Mouse (Mus musculus) brain, embryonic 14.5 days (tissue): Measurements from ENCODE around the gene Ttc28. TPM values are rescaled to one million over a fixed set of nuclear protein-coding genes. Genes with fewer than 3 reads are reported as not detected.

Experiments used
- DNase-seq: peaks from one replicate; pipeline ENCODE4 v3.0.0-alpha.2; 2011; ENCODE audit warnings: low read depth
- CTCF ChIP-seq: fragments of 200-500 bp; IDR thresholded peaks from 2 replicates; pipeline ENCODE4 v1.5.1; 2012; ENCODE audit warnings: inconsistent platforms, mild to moderate bottlenecking, moderate library complexity, borderline replicate concordance; ENCODE audit not compliant: insufficient read depth, insufficient read length; ENCODE audit errors: extremely low read depth
- POLR2A ChIP-seq: fragments of 200-500 bp; IDR thresholded peaks from 2 replicates; pipeline ENCODE4 v1.6.1; 2012; ENCODE audit warnings: mild to moderate bottlenecking, inconsistent platforms, borderline replicate concordance; ENCODE audit not compliant: poor library complexity, insufficient read depth, insufficient read length, severe bottlenecking; ENCODE audit errors: extremely low read depth
- polyA plus RNA-seq: library from polyadenylated mRNA; depleted of rRNA; stranded (reverse); fragments of >200 nt; gene quantifications from 2 replicates; pipeline ENCODE4 v1.2.3, GENCODE M21; 2012

Ttc28 gene
- polyA plus RNA-seq, 1 experiment, result 39.8 TPM

DNA sequence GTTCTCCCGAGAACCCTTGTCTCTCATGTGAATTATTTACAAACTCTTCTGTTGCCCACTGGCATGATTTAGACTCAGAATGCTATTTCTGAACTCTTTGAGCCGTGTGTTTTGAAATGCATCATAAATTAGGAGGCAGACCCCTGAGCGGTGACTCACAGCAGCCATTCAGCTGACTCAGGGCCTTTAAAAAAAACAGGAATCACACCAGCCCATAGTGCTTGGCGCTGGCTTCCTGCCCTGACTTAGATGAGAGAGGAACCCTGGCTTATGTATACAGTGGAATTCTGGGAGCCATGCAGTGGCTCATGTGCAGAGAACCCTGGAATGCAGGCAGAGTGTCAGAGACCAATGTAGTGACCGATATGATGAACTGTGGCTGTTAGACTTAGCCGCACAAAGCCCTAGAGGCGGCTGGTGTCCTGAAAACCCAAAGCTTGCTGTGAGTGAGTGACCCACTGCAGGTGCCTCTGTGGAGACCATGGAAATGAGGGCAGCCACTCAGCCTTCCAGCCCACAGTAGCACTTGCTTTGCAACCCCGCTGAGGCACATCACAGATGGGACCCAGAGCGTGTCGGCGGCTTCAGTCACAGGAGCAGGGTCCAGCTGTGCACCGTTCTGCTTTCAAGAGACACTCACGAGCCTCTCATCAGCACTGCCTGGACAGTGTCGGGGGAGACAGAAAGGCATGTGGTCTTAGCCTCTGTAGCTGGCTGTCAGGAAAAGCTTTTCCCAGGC is 348.9 kb downstream of the Ttc28 start:
- DNase-seq, result peak; percentile 58
- no peak for TF ChIP-seq CTCF
- no peak for TF ChIP-seq POLR2A

DNA sequence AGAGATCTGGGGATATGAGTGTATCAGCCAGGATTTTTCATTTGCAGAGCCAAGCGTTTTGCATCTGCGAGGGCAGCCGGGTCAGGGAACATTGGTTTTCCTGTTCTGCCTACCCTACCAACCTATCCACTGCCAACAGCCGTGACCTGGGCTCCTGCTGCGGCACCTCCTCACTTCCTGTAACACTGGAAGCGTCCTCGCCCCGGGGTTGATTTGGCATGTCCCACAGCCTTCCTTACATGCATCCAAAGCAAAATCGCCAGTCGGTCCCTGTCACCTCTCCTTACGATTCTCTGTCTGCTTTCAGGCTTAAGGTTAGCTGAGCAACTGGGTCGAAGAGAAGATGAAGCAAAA is 349.4 kb downstream of the Ttc28 start:
- TF ChIP-seq POLR2A (no peak), CTCF (no peak)
- DNase-seq, result no peak

DNA sequence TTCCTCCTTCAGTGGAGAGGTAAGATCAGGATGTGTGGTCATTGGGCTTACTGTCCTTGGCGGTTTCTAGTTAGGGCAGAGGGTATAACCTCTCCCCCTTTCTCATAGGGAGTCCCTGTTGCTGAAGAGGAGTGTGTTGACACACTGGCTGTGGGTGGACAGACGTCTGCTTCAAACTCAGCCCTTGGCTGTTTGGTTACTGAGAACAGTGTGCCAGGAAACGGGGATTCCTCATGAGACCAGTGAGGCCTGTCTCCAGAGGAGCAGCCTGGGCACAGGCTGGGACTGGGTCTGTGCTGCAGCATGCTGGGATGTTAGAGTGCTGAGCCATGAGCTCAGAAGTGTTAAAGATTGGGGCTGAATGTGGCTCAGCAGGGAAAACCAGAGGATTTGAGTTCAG is 350.1 kb downstream of the Ttc28 start:
- no peak for DNase-seq
- no peak for TF ChIP-seq POLR2A
- TF ChIP-seq CTCF, result no peak

DNA sequence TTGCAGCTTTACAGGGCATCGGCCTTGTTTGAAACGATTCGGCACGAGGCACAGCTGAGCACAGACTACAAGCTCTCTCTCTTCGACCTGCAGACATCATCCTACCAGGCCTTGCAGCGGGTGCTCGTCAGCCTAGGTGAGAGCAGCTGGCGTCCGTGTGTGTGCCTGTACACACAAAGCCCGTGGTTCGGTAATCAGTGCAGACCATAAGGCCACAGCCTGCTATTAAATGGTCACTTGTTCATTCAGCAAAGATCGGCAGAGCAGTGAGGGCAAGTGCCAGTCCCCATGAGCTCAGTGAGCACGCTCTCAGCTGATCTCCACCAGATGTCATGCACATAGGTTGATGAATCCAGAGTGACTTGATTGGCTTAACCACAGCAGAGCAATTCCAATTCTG is 351.4 kb downstream of the Ttc28 start:
- TF ChIP-seq CTCF (no peak), POLR2A (no peak)
- DNase-seq, result peak; percentile 65

DNA sequence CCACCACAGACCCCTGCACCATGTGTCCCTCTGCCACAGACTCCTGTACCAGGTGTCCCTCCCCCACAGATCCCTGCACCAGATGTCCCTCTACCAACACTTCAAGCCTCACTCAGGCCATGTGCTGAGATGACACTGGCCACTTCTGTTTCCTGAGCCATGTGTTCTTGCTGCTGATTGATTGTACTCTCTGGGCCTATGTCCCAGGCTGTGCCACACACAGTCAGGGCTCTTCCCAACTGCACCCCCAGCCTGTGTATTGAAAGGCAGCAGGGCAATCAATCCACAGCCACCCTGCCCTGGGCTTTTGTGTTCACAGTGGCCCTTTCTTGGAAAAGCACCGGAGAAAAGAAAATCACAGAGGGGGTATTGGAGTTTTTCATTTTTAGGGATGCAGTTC is 352.2 kb downstream of the Ttc28 start:
- peak; percentile 42 for DNase-seq
- no peak for TF ChIP-seq CTCF
- no peak for TF ChIP-seq POLR2A

DNA sequence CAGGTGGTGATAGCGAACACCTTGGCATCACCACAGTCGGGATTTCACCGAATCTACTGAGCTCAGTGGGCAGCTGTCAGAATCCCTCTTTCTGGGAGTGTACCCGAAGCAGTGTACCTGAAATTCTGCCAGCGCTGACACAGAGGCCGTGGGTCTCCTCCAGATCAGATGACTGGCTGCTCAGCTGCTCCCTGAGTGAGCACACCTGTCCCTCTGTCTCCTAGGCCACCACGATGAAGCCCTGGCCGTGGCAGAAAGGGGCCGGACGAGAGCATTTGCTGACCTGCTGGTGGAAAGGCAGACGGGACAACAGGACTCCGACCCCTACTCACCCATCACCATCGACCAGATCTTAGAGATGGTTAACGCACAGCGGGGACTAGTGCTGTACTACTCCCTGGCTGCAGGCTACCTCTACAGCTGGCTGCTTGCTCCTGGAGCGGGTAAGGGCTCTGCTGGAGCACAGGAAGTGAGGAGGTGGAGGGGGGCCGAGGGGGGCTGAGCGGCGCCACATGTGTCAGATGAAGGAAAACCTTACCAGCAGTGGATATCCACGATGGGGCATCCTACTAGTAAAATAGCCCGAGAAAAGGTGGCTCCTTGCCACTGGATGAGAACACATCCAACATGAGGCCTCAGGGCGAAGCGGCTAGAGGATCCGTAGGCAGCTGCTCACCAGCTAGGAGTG is 353.6 kb downstream of the Ttc28 start:
- no peak for DNase-seq
- TF ChIP-seq POLR2A (no peak), CTCF (no peak)

DNA sequence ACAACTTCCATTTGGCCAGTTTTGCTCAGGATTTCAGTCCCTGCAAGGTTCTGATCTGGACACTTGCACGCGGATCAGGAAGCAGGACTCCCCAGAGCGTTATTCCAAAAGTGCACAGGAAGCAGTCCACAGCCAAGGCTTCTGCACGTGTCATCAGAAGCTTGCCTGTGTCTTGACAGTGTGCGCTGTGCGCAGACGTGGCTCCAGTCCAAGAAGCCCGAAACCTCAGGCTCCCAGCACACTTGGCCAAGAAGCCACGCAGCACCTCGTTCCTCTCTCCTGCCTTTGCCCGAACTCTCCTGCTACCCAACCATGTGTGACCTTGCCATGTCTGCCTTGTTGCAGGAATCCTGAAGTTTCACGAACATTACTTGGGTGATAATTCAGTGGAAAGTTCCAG is 355.5 kb downstream of the Ttc28 start:
- no peak for DNase-seq
- TF ChIP-seq CTCF (no peak), POLR2A (no peak)

DNA sequence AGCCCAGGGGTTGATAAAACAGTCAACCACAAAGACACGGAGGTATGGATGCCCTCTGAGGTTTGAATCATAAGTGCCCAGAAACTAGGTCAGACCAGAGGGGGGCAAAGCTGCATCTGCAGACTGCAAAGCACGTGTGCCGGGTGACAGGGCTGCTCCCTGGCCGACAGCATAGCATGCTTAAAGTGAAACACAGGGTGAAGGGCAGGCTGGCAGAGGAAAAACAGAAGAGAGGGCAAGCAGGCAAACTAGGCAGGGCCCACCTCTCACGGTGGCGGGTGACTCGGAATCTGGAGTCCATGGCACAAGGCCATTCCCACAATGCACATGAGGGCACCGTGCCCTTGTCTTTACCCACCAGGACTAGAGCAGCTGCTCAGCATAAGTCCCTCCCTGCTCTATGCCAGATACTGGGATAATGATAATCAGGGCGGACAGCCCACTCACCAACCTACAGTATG is 357.6 kb downstream of the Ttc28 start:
- TF ChIP-seq POLR2A (no peak), CTCF (no peak)
- no peak for DNase-seq

DNA sequence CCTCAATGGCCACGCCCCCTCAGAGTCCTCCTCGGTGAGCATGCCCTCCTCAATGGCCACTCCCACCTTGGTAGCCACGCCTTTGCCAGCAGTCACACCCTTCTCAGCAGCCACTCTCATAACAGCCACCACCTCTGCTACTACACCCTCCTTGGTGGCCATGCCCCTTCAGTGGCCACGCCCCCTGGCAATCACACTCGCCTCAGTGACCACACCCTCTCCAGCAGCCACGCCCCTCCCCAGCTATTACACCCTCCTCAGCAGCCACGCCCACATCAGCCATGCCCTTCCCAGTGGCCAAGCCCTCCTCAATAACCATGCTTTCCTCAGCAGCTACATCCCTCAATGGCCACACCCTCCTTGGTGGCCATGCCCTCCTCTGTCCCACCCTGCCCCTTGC is 359.6 kb downstream of the Ttc28 start:
- no peak for DNase-seq
- no peak for TF ChIP-seq CTCF
- no peak for TF ChIP-seq POLR2A

DNA sequence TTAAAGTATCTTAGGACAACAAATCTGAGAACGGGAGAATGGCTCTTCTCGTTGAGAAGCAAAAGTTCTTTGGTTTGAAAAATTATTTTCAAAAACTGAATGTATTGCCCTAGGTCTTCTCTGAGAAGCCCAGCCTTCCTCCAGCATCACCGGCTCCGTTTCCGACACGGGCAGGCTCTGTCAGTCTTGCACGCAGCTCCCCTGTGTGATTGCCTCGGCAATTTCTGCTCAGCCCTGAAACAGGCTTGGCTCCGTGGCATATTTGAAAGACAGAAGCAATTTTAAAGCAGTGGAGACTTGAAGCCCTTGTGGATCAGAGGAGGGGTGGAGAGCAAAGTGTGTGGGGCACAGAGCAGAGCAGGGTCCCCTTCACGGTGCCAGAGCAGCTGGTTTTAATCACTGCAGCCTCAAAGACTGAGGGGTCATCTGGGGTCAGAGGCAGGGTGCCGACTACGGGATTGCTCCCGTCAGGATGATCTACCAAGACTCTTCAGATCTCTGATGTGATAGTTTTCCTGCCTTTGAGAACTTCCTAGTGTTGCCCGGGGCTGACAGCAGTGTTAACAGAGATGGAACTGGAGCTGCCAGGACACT is 363.9 kb downstream of the Ttc28 start:
- TF ChIP-seq POLR2A, result no peak
- TF ChIP-seq CTCF, result no peak
- peak; percentile 56 for DNase-seq

DNA sequence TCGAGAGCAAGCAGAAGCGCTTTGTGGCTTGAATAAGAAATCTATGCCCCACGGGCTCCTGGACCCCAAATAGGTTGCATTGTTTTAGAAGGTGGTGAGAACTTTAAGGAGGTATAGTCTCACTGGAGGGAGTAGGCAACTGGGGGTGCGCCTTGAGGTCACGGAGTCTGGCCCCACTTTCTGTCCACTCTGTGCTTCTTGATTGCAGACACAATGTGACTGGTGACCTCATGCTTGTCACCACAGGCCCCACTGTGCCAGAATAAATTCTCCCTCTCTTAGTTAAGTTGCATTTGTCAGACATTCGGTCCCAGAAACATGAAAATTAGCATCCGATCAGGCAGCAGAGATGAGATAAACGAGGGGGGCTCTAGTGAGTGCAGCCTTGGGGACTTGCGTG is 364.5 kb downstream of the Ttc28 start:
- DNase-seq, result no peak
- no peak for TF ChIP-seq CTCF
